8 mouse cellular contexts compared by ENCODE assay signal in the genomic region with DNA sequence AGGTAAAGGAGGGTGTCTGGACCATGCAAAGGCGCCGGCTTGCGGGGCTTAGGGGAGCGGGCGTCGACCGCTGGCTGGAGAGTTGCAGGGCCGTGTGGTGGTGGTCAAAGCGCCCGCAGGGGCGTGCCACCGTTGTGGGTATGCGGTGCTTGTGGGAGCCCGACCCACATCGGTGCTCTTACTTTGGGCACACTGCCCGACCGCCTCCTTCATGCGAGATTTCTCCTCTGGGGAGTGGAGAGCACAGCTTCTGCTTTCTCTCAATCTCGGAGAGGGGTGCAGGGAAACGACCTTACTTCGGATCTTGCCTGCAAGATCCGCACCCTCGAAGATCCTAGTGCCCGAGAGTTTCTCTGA. TPM values are rescaled to one million over a fixed set of nuclear protein-coding genes. Genes with fewer than 3 reads are reported as not detected.
DNase-seq lines count a peak whose midpoint lies in the region; ATAC-seq and TF ChIP-seq lines count a peak whose summit lies in the region.

No protein-coding gene starts in this region.

- no peak for ATAC-seq in kidney, embryonic 16.5 days (ENCODE audit: low FRiP score, low TSS enrichment)
- no peak; the same call in 1 of the 2 replicates for ATAC-seq in hindbrain, embryonic 15.5 days (ENCODE audit: low FRiP score, low read depth)
- ATAC-seq in midbrain, postnatal 0 days (ENCODE audit: low FRiP score): no peak; the same call in 1 of the 2 replicates

- peak overlapping the region; percentile 75 for H3K9ac ChIP-seq in kidney, embryonic 16.5 days (replicated peaks; ENCODE audit: low read length)
- H3K9ac ChIP-seq in hindbrain, embryonic 15.5 days: peak overlapping the region; percentile 77
- H3K9ac ChIP-seq in midbrain, postnatal 0 days (replicated peaks; ENCODE audit: low read length, poor library complexity, severe bottlenecking): peak overlapping the region; percentile 60

- no peaks in the 10 kb centered on the region for H3K9me3 ChIP-seq in kidney, embryonic 16.5 days (ENCODE audit: low read length)
- no peaks in the 10 kb centered on the region for H3K9me3 ChIP-seq in hindbrain, embryonic 15.5 days
- no peaks in the 10 kb centered on the region for H3K9me3 ChIP-seq in midbrain, postnatal 0 days (ENCODE audit: low read length)

- peak overlapping the region; percentile 65 for H3K27ac ChIP-seq in kidney, embryonic 16.5 days (ENCODE audit: low read length)
- H3K27ac ChIP-seq in brown adipose tissue, adult 24 weeks (replicated peaks; ENCODE audit: low read depth, low read length): peak overlapping the region; percentile 56
- peak overlapping the region; percentile 90 for H3K27ac ChIP-seq in hindbrain, embryonic 15.5 days (replicated peaks)
- H3K27ac ChIP-seq in midbrain, postnatal 0 days (ENCODE audit: low read depth, low read length): peak overlapping the region; percentile 85

- DNase-seq in kidney, adult 9 months: no peak
- DNase-seq in midbrain, postnatal 0 days (ENCODE audit: low spot score): no peak
- DNase-seq in left cerebral cortex, postnatal 36 days (ENCODE audit: low spot score in 2 of 2): no peak
- no peak for DNase-seq in left cerebral cortex, adult 11 months (ENCODE audit: low spot score)
- no peak for DNase-seq in yolk sac, embryonic 10.5 days (ENCODE audit: low spot score)

- 0 out of 2 replicates have a peak, but pooled peaks cover 4% of the 10 kb centered on the region for H3K27me3 ChIP-seq in kidney, embryonic 16.5 days (ENCODE audit: insufficient read depth, low read length)
- H3K27me3 ChIP-seq in hindbrain, embryonic 15.5 days: no peaks in the 10 kb centered on the region
- H3K27me3 ChIP-seq in midbrain, postnatal 0 days (ENCODE audit: insufficient read depth, low read length): no peaks in the 10 kb centered on the region

- intact Hi-C loops in left cerebral cortex, postnatal 36 days (cut with DNase I): no loop called here

- no peaks in the 10 kb centered on the region for H3K36me3 ChIP-seq in kidney, embryonic 16.5 days (ENCODE audit: insufficient read depth, low read length)
- H3K36me3 ChIP-seq in hindbrain, embryonic 15.5 days: no peaks in the 10 kb centered on the region
- H3K36me3 ChIP-seq in midbrain, postnatal 0 days (ENCODE audit: insufficient read depth, low read length): no peaks in the 10 kb centered on the region

- H3K4me2 ChIP-seq in kidney, embryonic 16.5 days (replicated peaks; ENCODE audit: low read depth, low read length): peak overlapping the region; percentile 93
- peak overlapping the region; percentile 97 for H3K4me2 ChIP-seq in hindbrain, embryonic 15.5 days
- H3K4me2 ChIP-seq in midbrain, postnatal 0 days (ENCODE audit: low read depth, low read length, poor library complexity, severe bottlenecking): peak overlapping the region; percentile 72

- H3K4me1 ChIP-seq in kidney, embryonic 16.5 days (ENCODE audit: insufficient read depth, low read length): peaks cover 8% of the 10 kb centered on the region
- peaks cover 6% of the 10 kb centered on the region for H3K4me1 ChIP-seq in brown adipose tissue, adult 24 weeks (ENCODE audit: control insufficient read depth, insufficient read depth, insufficient read length, low read length)
- peaks cover 34% of the 10 kb centered on the region for H3K4me1 ChIP-seq in hindbrain, embryonic 15.5 days (replicated peaks)
- no peaks in the 10 kb centered on the region for H3K4me1 ChIP-seq in midbrain, postnatal 0 days (ENCODE audit: insufficient read depth, low read length)

- under 1% methylated on average over 24 of the region's 24 CpGs for WGBS in kidney, embryonic 16.5 days
- 1% methylated on average over 24 of the region's 24 CpGs for WGBS in hindbrain, embryonic 15.5 days
- WGBS in midbrain, postnatal 0 days: 2% methylated on average over 24 of the region's 24 CpGs

- peak overlapping the region; percentile 66 for H3K4me3 ChIP-seq in kidney, embryonic 16.5 days (ENCODE audit: low read length)
- H3K4me3 ChIP-seq in brown adipose tissue, adult 24 weeks (ENCODE audit: insufficient read depth, low read depth, low read length): peak overlapping the region; percentile 72
- peak overlapping the region; percentile 70 for H3K4me3 ChIP-seq in hindbrain, embryonic 15.5 days
- peak overlapping the region; percentile 51 for H3K4me3 ChIP-seq in midbrain, postnatal 0 days (ENCODE audit: low read depth, low read length)

- peak; percentile 2; the same call in 1 of the 2 replicates for TF ChIP-seq CTCF in midbrain, postnatal 0 days (IDR thresholded peaks at IDR 0.05)

RNA-seq across cellular contexts. Expression of a gene that starts 0.3 kb away (rescaled TPM):
- polyA plus RNA-seq in kidney, embryonic 16.5 days (2015; fragmentation: Nextera tagmentation; extraction: Ambion mirVana): 5.1 and 6.4 TPM in 2 replicates
- 3.5 and 3.8 TPM in 2 replicates for polyA plus RNA-seq in brown adipose tissue, adult 24 weeks (2012; ENCODE audit: insufficient read depth, insufficient read length, missing spikeins)
- 5.6 and 7.6 TPM in 2 replicates for polyA plus RNA-seq in hindbrain, embryonic 15.5 days (2015; fragmentation: Nextera tagmentation; extraction: Ambion mirVana)
- total RNA-seq in midbrain, postnatal 0 days (2014; rRNA removed): 4.5 and 6.9 TPM in 2 replicates
- polyA plus RNA-seq in midbrain, postnatal 0 days (2015; fragmentation: Nextera tagmentation; extraction: Ambion mirVana): 5.7 and 7.1 TPM in 2 replicates
- total RNA-seq in left cerebral cortex, postnatal 36 days (2021): 10 to 100 TPM; 18.3 to 38.8 TPM

RNA-seq across cellular contexts. Expression of a gene that starts 38.6 kb away (rescaled TPM):
- polyA plus RNA-seq in kidney, embryonic 16.5 days (2015; fragmentation: Nextera tagmentation; extraction: Ambion mirVana): 41.7 and 43.1 TPM in 2 replicates
- polyA plus RNA-seq in brown adipose tissue, adult 24 weeks (2012; ENCODE audit: insufficient read depth, insufficient read length, missing spikeins): 27.0 and 33.3 TPM in 2 replicates
- polyA plus RNA-seq in hindbrain, embryonic 15.5 days (2015; fragmentation: Nextera tagmentation; extraction: Ambion mirVana): 17.9 and 19.8 TPM in 2 replicates
- 2.8 and 3.6 TPM in 2 replicates for total RNA-seq in midbrain, postnatal 0 days (2014; rRNA removed)
- polyA plus RNA-seq in midbrain, postnatal 0 days (2015; fragmentation: Nextera tagmentation; extraction: Ambion mirVana): 8.3 and 9.2 TPM in 2 replicates
- total RNA-seq in left cerebral cortex, postnatal 36 days (2021): 1 to 10 TPM; 6.0 to 6.5 TPM
